Mouse (Mus musculus) large intestine, adult 2 months (tissue): ENCODE data around the gene Rnf144a. TPM values are rescaled to one million over a fixed set of nuclear protein-coding genes. Genes with fewer than 3 reads are reported as not detected.

ENCODE experiments used
- DNase-seq: peaks from one replicate; pipeline ENCODE4 v3.0.0-alpha.2; 2012; ENCODE audit warnings: low read depth, low spot score
- WGBS: fragments of 180-500 bp; shearing (Covaris S2); methylation state at CpG from one replicate; pipeline ENCODE4 v1.1.7; 2018; 5-methylcytosine and 5-hydroxymethylcytosine counted together
- polyA plus RNA-seq: library from polyadenylated mRNA; depleted of rRNA; stranded (reverse); fragments of >200 nt; gene quantifications from 2 replicates; pipeline ENCODE4 v1.2.3, GENCODE M21; 2012

The Rnf144a gene
- polyA plus RNA-seq, 1 experiment = 1.5 TPM

DNA sequence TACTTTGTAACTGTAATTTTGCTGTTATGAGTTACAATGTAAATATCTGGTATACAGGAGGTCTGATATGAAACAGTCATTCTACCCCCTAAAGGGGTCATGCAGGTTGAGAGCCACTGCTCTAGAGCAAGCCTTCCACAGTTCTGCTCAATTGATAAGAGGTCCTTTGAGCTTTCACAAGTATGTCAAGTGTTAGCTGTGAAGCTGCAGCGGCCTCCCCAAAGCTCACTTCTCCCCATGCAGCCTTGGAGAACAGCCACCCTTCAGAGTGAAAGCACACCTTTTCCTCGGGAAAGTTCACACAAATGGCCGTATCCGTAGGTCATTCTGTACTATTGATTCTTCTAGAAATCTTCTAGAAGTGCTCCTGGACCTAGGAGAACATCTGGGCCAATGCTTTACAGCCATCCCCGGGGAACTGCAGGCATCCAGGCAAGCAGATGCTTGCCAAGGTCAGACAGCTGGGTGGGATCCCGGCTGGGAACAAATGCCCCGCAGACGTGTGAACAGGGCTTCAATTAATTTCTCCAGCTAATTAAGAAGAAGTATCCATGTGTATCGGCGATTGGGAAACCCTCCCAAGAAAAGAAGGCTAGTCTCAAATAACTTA lies 3.1 kb downstream of the Rnf144a start:
- DNase-seq = no peak
- WGBS = 67% methylated on average over 10 of the region's 10 CpGs

DNA sequence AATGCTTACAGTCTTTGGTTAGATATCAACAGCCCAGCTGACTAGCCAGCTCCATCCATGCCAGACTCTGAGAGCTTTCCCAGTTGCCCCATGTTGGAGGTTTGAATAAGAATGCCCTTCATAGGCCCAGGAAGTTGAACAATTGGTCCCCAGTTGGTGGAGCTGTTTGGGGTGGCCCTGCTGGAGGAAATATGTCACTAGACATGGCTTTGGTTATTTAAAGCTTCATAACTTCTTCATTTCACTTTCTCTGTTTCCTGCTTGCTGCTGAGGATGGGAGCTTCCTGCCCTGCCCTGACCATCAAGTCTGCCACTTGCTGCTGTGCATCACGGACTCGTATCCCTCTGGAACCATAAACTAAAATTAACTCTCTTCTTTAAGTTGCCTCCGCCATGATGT lies 4.6 kb downstream of the Rnf144a start:
- WGBS = 72% methylated on average over 3 of the region's 3 CpGs
- no peak for DNase-seq

DNA sequence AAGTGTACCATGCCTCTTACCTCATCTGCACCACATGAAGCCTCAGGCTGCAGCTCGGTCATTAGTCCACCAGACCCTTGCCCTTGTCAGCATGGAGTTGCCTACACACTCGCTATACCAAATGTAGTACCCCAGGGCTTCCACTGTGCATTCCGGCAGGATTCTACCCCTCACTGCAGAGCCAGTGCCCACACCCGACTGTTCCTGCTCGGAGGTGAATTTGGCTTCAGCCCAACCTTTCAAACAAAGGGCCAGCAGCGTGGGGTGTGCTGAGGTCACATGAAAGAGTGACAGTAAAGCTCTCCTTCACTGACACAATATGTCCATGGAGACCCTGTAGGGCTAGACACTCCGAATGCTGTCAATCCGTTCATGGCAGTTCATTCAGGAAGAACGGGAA lies 6.3 kb downstream of the Rnf144a start:
- 62% methylated on average over 9 of the region's 9 CpGs for WGBS
- no peak for DNase-seq

DNA sequence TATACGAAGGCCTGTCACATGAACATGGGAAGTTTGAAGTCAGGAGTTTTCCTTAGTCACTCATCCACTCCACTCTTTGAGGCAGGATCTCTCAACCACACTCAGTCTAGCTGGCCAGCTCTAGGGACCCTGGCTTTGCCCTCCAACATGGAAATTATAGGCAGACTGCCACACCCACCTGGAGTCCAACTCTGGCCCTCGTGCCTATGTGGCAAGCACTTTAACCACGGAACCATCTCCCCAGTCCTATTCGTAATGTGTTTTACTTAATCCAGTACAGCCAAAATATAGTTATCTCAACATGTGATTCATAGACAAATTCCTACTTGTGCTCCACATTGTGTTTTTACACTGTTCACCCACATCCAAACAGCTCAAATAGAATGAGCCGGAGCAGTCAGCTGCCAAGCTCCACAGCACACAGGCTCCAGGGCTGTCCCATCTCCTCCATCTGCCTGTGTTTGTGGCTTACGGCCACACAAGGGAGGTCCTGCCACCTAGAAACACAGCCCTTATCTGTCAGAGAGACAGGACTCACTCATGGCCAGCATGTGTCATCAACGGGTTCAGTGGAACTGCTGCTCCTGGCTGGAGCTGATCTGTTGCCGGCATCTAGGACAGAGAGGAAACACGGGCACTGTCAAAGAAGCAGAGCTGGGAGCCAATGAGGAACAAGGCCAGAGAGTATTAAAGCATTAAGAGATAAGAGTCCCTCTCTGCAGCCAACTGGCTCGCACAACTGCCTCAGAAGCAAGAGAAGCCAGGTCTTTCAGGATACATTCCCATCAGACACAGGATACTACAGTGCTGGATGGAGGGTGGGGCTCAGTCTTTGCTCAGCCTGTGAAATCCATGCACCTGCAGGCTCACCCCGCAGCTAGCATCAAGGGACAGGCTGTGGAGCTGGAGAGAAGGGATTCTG lies 10.0 kb downstream of the Rnf144a start:
- 52% methylated on average over 11 of the region's 11 CpGs for WGBS
- no peak for DNase-seq

DNA sequence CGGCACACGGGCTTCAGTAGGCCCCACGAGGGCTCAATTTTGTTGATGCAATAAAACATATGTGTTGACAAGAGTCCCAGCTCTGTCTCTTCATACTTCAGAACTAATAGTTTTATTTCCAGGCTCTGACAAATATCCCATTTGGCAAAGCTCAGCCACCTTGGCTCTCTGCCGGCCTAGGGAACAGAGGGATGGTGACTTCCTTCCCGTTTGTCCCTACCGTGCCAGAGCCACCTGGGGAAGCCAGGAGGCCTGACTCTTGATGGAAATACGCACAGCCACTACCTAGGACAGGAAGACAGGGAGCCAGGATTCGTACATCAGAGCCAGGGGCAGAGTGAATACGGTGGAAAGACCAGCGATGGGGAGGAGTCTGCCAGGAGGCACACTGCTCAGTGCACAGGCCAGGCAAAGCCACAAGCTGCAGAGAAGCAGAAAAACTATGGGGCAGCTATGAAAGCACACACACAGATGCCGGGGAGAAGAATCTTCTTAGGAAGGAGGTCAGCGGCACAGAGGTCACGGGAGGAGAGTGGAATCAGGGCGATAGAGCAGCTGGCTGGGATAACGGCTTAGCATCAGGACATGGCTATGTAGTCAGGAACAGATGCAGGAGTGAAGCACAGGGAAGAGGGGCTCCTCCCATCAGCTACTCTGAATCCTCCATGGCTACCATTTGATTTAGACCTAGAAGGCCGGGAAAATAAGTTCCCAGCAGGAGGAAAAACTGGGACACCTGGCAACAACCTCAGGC lies 11.5 kb downstream of the Rnf144a start:
- 66% methylated on average over 16 of the region's 16 CpGs for WGBS
- no peak for DNase-seq

DNA sequence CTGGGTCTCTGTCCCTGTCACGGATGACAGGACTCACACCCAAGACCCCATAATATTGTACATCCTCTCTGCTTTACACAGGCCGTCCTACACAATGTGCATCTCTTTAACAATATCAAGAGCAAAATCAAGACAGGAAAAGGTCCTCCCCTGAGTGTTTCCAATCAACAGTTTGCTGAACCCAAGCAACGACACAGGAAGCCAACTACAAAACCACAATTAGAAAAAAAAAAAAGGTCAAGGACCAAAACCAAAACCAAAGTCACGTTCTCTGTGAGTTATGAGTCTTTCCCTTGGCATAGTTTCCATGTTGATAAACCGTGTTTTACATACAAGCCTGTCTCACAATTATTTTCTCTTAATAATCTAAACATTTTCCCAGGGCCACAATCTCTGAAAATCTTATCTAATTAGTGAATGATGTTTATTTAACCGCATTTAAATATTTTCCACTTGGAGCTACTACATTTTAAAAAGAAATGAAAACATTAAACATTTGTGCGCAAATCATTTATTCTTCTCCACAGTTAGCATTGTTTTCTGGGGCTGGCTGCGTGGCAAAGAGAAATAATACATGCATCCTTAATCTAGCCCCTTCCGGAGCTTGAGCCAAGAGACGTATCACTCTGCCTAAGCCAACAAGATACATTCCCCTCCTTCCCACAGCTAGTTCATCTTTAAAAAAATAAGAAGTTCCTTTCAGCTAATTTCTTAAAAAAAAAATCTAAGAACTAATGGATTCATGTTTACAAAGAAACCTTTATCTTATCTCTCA lies 13.2 kb downstream of the Rnf144a start:
- no peak for DNase-seq
- WGBS = 67% methylated on average over 10 of the region's 10 CpGs

DNA sequence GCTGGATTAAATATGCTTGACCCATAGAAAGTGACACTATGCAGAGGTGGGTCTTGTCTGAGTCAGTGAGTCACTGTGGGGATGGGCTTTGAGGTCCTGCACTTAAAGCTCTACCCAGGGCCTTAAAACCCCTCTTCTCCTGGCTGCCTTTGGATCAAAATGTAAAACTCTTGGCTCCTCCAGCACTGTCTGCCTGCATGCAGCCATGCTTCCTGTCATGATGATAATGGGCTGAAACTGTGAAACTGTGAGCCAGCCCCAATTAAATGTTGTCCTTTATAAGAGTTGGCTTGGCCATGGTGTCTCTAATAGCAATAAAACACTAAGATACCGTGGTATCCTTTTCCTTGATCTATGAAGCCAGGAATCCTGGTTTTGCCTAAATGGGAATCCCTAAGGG lies 13.8 kb downstream of the Rnf144a start:
- WGBS = 41% methylated on average over 1 of the region's 1 CpGs

DNA sequence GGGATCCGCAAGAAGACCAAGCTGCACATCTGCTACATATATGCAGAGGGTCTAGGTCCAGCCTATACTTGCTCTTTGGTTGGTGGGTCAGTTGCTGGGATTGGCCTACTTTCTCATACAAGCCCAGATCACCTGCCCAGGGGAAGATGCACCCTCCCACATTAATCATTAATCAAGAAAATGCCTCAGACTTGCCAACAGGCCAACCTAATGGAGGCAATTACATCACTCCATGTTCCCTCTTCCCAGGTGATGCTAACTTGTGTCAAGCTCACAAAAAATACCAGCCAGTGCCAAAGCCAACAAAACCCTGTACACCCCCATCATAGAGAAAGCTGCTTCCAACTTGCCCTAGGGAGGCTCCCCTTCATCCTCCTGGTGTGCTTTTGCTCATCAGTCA lies 14.3 kb downstream of the Rnf144a start:
- DNase-seq = no peak
- WGBS = 100% methylated on average over 1 of the region's 1 CpGs

More for the DNA sequence above, 13.8 kb downstream of the Rnf144a start:
- no peak for DNase-seq

DNA sequence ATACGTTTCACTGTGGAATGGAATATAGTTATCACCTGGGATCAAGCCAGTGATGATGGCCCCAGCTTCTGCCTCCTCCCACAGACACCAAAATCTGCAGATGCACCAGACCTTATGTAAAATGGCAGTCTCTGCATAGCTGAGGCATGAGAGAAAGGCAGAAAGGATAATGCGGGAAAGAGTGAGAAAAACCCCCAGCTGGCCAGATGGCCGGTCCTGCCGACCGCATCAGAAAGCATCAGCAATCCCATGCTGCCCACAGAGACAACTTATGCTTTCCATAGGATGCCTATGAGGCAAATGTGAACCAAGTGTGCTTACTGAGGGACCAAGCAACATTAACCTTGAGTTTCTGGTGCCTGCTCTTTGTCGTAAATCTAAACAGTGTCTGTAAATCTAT lies 15.7 kb downstream of the Rnf144a start:
- no peak for DNase-seq
- 89% methylated on average over 6 of the region's 6 CpGs for WGBS

DNA sequence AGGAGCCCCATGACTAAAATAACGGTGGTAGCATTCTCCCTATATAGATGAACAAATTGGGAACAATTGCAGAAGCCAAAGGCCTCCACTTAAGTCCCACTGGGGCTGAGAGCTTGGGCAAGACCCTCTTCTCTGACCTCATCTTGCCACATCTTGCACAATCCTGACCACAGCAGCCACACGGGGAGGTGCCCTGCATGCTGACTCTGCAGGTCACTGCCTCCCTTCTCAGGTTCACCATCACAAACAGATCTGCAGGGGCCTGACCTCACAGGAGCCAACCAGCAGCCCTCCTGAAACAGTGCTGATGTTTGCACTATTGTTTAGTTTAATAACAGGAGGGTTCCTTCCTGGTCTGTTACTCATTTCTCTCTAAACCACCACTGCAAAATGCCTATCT lies 16.5 kb downstream of the Rnf144a start:
- DNase-seq = no peak
- WGBS = 46% methylated on average over 2 of the region's 2 CpGs

DNA sequence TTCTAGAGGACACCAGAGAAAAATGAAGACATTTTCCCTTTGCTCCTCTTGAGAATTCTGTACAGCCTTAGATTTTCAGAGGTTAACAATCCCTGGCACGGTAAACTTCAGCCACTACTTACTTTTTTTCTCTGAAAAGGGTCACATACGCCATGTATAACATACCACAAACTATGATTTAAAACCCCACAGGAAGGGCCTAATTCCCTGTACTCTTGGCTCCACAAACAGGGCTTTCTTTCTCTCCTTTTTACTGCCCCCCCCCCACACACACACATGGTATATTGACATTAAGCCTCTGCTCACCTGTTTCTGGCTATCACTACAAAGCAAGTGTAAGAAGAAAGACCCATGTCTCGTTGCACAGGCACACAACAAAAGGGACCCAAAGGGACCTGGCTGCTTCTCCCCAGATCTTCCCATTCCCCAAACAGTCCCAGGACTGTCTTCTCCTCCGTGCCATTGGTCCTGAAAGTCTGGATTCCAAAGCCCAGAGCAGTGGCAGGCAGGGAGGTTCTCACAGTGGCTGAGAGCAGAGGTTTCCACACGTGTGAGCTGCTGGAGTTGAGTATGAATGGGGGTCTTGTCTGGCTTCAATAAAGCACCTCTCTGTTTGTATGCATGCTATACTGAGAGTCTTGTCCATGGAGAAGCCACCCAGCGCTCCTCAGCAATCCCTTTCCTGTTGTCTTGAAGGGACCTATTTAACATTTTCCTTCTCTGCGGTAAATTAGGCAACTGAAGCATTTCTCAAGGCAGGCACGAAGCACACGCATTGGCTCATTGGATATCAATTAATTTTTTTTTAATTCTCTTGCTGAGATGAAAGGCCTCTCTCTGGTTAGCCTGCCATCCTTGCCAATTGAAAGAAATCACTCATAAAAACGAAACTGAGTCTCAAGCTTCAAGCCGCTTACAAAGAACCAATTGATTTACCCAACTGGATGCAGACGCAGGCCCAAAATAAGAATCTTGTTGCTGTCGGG lies 20.3 kb downstream of the Rnf144a start:
- WGBS = 79% methylated on average over 13 of the region's 13 CpGs
- no peak for DNase-seq

DNA sequence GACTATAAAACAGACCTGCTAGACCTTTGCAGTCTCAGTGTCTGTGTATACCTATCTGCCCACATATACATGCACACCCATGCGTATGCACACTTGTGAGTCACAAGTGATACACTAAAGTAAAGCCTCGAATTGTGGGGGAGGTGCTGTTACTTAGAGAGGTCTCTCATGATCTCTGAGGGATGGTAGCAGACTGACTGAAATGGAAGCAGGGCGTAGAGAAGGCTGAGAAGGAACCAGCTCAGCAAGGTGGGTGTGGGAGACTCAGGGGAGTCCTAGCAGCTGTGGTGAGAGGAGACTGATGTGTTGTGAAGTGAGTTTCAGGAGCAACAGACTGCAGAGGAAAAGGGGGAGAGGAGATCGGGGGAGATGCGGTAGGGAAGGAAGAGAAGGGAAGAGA lies 21.8 kb downstream of the Rnf144a start:
- no peak for DNase-seq
- 80% methylated on average over 5 of the region's 5 CpGs for WGBS

DNA sequence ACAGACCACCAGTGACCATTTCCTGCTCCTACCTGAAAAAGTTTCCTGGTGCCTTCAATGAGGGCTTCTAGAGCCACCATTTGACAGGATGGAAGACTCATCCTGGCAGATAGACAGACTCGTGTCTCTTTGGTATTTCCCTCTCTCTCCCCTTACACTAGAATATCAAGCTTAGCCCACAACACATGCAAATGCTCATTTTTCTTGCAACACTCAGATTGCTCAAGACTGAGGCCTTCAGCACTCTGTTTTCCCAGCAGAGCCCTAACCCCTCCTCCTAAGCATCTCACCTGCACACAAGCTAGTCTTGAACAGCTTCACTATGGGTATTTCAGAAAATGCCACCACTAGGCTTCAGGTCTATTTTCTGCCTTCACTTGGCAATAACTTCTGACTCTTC lies 23.9 kb downstream of the Rnf144a start:
- 76% methylated on average over 1 of the region's 1 CpGs for WGBS
- no peak for DNase-seq

DNA sequence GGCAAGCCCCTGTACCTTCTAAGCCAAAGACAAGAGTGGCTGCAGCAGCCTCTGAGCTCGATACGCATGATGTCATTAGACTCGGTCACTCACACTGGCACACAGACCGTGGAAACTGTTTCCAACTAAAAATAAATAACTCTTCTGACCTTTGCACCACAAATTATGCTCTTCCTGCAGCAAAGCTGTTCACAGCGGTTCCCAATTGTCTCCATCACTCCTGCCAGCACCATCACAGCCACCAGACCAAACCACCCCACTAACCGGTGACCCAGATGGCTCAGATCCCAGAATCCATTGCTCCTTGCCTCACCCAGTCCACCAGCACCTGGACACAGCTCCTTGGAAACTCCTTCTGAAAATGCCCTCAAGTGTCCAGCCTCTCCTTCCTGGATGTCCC lies 27.5 kb downstream of the Rnf144a start:
- DNase-seq = no peak
- WGBS = 38% methylated on average over 6 of the region's 6 CpGs

DNA sequence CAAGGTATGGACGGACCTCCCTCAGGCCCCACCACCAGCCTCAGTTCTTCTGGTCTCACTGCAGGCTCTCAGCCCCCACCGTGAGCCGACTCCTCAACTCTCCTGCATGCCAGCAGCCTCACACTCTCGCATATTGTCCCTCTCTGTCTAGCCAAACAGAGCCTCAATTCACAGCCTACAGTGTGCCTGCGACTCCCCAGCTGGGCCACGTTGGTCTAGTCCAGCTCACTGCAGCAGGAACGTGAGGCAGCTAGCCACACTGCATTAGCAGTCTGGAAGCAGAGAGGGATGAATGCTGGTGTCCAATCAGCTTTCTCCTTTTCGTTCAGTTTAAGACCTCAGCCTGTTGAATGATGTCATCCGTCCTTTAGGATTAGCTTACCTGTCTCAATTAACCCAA lies 28.1 kb downstream of the Rnf144a start:
- DNase-seq = no peak
- WGBS = 66% methylated on average over 9 of the region's 9 CpGs

DNA sequence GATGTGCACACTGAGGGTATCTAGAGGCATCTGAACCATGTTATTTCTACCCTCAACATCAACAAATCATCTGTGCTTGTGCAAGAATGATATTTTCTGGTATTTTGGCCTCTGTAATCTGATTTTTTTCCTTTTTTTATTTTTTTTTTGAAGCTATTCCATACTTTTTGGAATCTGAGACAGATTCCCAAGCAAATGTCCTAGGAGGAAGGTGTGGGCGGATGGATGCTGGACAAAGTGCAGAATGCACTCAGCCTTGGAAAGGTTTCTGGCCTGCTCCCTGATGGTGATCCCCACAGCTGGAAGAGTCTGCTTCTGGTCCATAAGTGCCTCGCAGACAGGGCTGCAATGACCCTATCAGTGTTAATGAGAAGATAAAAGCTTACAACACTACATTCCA lies 28.9 kb downstream of the Rnf144a start:
- DNase-seq = no peak
- WGBS = 73% methylated on average over 2 of the region's 2 CpGs

DNA sequence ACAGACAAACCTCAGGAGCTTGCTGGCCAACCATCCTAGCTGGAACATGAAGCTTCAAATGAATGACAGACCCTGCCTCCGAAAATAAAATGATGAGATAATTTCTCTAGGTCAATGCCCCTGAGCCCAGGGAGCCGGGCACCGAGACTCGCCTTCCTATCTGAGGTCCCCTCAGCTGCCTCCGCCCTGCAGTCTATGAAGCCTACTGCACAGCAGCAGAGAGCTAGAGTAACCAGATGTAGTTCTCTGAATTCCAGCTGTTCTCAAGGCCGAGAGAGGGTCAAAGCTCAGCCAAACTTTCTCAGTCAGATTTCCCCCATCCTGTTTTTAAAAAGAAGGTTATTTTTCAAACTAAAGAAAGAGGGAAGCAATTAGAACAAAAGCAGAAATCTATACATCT lies 29.3 kb downstream of the Rnf144a start:
- WGBS = 66% methylated on average over 6 of the region's 6 CpGs
- DNase-seq = no peak

DNA sequence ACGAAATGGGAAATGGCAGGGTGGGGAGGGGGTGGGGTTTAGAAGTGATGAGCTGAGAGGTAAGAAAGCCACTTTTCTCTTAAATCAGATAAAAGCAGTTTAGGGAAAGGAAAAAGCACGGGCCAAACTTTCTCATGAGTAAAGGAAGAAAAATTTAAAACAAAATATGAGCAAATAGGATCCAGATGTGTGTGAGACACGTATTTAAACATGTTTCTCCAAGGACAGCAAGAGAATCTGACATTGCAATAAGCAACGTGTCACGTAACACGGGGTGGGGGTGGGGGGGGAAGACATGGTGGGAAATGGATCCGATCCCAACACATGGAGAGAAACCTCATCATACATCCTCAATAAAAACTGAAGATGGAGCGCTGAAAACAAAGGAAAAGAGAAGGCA lies 33.3 kb downstream of the Rnf144a start:
- DNase-seq = no peak
- 74% methylated on average over 8 of the region's 8 CpGs for whole genome bisulfite sequencing

DNA sequence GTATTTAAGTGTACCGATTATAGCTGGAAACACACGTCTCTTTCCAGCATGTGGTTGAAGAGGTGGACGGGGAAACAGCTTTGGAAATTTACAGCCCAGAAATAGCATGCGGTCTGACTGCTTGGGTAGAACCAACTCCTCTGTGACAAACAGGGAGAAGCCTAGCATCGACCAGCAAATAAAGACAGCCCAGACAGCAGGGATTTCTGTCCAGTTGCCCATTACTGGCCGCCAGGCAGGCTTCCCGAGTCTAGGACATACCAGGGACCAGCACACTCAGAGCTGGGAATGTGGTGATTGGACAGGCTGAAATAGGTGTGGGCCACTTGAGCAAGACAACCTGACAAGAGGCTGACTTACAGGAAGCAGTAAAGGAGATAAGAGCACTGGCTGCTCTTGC lies 35.3 kb downstream of the Rnf144a start:
- DNase-seq = no peak
- 74% methylated on average over 7 of the region's 7 CpGs for WGBS
